Mouse (Mus musculus) WW6 (cell line): Measurements from ENCODE around the gene Wee2.
A peak's percentile ranks its signal among the peaks of the same experiment; 100 is the strongest.

Experiments
- DNase-seq: peaks from one replicate; pipeline ENCODE4 v3.0.0-alpha.2; 2013; ENCODE audit warnings: low read depth, low spot score

The Wee2 gene

GRCm38 (mm10) chr6:40438936-40439335 lies at the start of gene Wee2:
Gene Wee2, plus strand, starts transcription at chr6:40439088.
- DNase-seq: no peak

DNA sequence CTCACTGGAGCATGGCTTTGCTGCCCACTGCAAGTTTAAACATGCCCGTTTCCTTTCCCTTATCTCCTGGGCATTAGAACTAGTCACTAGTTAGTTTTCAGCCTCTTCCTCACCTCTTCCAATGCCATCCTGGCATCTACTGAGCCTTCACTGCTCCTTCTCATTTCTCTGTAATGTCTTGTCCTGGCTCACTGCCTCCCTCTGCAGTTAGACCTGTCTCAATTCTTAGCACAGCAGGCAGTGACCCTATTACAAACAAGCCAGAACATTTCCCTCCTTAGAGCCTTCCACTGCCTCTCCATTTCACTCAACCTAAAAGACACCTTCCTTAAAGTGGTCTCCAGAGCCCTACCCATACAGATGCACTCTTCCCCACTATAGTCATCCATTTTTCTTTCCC lies 47.9 kb upstream of the Wee2 start:
- no peak for DNase-seq

- peak; percentile 33 for DNase-seq
Observed at GRCm38 (mm10) chr6:40393213-40393612, 45.7 kb upstream of the Wee2 start.

- DNase-seq: no peak
Observed at GRCm38 (mm10) chr6:40402031-40402430, 36.9 kb upstream of the Wee2 start.

- DNase-seq: no peak
Observed at GRCm38 (mm10) chr6:40403640-40404285, 35.1 kb upstream of the Wee2 start.

DNA sequence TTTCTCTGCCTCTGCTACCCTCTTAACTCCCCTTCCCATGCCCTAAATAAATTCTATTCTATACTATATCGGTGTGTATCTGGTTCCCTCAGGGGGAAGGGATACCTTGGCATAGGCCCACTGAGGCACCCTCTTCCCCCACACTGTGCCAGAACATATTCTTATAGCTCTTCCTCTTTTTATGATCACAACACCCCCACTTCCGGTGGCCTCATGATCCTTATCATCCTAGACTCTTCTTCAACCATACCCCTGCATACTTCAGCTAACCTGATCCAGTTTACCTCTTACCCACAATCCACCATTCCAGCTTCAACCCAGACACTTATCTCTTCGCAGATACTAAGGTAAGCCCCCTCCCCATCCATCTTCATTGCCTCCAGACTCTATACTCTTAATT lies 27.8 kb upstream of the Wee2 start:
- DNase-seq: no peak

GRCm38 (mm10) chr6:40413046-40413445 lies 25.8 kb upstream of the Wee2 start:
- DNase-seq: no peak

- no peak for DNase-seq
Observed at GRCm38 (mm10) chr6:40413565-40413964, 25.3 kb upstream of the Wee2 start.

DNA sequence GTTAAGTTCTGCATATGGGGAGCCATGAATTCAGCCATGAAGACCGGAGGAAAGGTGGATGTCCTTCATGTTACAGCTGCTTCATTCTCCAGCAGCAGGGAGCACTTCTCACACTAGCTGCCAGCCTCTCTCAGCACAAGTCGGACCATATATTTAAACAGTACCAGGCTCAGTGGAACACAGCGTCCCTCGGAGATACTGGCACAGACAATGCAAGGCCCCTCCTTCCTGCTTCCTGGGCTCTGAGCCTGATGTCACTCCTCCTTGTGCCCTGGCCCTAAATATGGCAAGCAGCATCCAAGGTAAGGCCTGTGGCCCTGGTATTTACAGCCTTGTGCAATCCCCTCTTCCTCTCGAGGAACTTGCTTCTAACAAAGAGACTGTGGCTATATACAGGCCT lies 23.1 kb upstream of the Wee2 start:
- no peak for DNase-seq

DNA sequence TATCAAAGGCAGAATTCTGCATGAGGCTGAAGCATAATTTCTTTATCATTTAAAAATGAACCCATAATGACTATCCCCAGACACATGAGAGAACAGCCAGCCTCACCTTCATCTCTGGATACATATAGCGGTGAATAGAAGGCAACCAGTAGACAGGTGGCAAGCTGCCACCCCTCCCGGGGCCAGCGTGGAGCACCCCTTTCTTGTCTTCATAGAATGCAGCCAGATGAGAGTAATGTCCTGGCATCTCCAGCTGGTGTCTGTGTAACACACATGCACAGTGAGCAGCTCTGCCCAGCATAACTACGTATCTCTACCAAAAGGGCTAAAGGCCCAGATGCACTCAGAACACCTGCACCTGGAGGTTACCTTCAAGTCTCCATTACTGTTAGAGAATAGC lies 20.5 kb upstream of the Wee2 start:
- no peak for DNase-seq

- no peak for DNase-seq
Observed at GRCm38 (mm10) chr6:40421099-40421498, 17.8 kb upstream of the Wee2 start.

DNA sequence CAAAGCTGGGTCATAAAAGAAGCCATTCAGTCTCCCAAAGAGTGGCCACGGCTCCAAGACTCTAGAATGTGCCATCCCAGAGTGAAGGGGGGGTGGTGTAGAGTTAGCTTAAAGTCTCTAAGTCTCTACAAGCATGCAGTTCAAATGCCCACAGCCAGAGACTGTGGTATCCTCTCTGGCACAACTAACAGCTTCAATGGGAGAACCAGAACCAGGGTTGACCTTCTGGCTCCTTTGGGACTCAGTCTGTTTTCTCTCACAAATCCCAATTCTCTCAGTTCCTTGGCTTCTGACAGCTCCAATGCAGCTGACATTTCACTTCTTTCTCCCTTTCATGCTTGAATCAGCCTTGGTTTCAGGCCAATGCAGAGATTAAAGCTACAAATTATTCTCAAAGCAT lies 15.9 kb upstream of the Wee2 start:
- no peak for DNase-seq

DNA sequence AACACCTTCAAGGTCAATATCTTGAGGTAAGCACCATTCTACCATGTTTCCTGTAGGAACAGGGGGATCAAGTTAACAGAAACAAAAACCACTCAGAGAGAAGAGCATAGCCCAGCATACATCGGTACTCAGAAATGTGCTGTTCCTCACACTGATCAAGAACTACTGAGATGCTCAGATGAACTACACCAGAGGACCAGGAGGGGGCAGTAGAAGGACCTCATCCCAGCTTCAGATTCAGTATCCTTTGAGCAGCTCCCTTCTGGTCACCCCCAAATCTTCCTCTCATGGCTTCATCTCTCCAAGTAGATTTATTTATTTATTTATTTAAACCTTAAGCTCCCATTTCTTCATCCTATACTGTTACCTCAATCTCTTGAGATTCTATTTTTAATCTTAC lies 15.1 kb upstream of the Wee2 start:
- no peak for DNase-seq

GRCm38 (mm10) chr6:40427441-40427840 lies 11.4 kb upstream of the Wee2 start:
- DNase-seq: no peak

GRCm38 (mm10) chr6:40428696-40429095 lies 10.2 kb upstream of the Wee2 start:
- DNase-seq: no peak

GRCm38 (mm10) chr6:40429521-40429931 lies 9.4 kb upstream of the Wee2 start:
- DNase-seq: no peak

DNA sequence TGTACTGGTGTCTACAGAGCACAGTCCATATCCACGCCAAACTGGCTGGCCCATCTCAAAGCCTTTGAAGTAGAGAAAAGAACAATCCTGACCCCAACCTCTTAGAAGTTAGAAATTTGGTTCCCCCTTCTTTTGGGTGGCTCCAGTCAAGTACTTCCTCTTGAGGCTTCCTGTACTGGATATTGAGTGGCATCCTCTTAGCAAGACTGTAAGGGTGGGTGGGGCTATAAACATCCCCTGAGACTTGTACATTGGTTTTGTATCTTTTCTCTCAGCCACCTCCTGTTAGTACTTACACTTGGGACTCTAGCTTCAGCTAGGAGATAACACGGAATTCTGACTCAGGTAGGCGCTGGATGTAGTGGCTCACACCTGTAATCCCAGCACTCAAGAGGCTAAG lies 8.6 kb upstream of the Wee2 start:
- DNase-seq: no peak

DNA sequence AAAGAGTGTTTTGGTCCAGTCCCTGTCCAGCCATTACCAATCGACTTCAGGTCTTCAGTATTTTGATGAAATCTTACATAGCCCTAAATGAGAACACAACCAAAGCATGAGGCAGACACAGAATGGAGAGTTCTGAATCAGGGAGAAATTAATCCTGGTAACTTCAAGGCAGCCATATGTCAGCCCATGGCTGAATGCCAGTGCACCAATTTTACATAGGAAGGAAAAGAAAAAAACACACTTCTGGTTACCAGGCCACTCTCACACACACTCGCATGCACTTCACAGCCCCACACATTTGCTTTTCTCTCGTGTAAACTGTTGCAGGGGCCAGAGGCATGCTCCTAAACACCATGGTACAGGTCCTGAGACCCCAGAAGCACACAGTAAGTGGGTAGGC lies 8.0 kb upstream of the Wee2 start:
- DNase-seq: no peak

DNA sequence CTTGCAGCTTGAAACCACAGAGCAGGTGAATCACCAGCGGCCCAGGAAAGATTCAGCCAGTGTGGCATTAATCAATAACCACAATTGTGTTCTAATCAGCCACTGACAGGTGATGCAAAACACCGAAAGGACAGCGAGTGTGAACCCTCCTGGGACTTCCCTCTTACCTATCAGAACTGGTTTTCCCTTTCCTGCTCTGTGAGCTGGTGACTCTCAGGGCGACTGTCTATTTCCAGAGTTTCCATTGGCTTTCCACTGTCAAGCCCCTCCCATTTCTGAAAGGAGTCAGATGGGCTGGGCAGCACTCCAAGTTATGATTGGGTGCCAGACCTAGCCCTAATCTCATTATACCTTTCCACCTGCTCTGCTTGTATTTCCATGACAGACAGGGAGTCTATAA lies 7.5 kb upstream of the Wee2 start:
- no peak for DNase-seq

DNA sequence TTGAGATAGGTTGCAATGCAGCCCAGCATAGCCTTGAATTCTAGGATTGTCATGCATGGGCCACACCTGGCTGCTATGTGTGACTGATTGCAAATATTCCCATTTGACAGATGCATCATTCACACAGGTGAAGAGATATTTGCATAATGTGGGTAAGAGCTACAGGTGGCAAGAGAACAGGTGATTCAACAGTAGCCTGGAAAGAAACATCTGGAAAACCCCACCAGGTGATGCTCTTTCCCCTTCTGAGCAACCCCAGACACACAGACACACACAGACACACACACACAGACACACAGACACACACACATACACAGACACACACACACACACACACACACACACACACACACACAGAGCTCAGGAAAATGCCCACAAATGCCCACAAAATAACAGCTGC lies 7.1 kb upstream of the Wee2 start:
- no peak for DNase-seq

DNA sequence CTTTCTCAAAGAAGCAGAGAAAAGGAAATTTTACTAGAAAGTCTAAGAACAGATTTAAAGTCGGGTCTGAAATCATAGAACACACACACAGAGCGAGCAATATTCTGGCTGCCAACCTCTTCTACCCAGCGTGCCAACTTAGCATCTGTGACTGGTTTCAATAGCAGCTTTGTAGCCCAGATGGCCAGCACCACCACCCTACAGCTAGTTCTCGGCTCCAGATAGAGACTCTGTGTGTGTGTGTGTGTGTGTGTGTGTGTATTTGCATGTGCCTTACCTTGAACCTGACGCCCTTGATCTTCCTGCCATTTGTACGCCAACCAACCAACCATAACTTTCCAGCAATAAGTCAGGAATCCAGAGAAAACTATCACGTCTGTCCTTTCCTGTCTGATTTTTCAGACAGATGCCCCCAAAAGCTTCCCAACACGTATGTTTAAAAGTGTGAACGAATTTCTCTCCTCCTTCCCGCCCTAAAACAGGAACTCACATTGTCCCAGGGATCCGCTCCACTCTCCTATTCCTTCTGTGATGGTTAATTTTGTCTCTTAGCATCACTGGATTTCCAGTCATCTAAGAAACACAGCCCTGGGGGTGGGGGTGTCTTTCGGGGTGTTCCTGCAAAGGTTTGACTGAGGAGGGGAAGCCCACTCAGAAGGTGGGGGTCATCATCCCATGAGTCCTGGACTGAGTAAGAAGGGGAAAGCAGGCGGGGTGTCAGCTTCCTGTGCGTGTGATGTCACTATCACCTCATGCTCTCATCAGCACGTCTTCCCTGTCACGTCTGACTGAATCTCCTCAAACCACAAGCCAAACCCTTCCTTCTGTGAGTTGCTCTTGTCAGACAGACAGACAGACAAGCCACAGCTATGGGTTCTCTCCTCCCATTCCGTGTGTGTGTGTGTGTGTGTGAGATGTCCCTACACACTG lies 6.3 kb upstream of the Wee2 start:
- DNase-seq: no peak

DNA sequence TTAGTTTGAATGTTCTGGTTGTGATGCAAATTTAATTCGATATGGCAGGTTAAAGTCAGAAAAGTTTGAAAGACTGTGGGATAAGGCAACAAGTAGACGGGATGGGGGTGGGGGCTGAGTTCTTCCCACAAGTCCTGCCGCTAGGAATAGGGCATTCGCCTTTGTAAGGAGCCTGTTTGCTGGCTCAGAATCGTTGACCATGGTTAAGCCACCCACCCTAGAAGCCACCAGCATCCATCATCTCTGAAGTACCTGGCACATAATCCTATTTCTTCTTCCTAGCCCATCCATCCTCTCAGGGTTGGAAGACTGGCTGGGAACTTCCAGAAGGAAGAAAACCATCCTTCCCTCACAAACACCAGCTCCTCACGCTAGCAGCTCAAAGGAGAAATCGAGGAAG lies 4.2 kb upstream of the Wee2 start:
- DNase-seq: no peak
